Mouse (Mus musculus) cerebellum, adult (tissue): ENCODE data around the gene Bpnt1.
A peak's percentile ranks its signal among the peaks of the same experiment; 100 is the strongest.

Experiments
- ATAC-seq: cut with Nextera tagmentation; 2 replicates; pipeline ENCODE4 v1.9.2; 2017; ENCODE audit warnings: mild to moderate bottlenecking, moderate library complexity, mixed read lengths; ENCODE audit not compliant: insufficient number of reproducible peaks, low FRiP score, low TSS enrichment

Bpnt1 gene

DNA sequence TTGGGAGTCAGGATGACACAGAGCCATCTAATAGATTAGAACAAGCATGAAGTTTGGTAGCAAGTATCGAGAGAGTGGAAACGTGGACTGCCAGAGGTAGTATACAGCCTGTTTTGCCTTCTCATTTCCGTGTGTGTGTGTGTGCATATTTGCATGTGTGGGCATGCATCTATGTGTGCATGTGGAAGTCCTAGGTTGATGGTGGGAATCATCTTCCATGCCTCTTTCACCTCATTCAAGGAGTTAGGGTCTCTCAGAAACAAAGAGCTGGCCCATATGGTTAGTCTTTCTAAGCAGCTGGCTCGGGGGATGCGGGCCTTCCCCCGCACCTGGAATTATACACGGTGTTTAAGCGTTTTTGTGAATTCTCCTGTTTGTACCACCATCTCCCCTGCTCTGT is 2.1 kb upstream of the Bpnt1 start:
- no peak for ATAC-seq

- no peak for ATAC-seq
Measured at GRCm38 (mm10) chr1:185331364-185331763, 585 bp upstream of the Bpnt1 start.

DNA sequence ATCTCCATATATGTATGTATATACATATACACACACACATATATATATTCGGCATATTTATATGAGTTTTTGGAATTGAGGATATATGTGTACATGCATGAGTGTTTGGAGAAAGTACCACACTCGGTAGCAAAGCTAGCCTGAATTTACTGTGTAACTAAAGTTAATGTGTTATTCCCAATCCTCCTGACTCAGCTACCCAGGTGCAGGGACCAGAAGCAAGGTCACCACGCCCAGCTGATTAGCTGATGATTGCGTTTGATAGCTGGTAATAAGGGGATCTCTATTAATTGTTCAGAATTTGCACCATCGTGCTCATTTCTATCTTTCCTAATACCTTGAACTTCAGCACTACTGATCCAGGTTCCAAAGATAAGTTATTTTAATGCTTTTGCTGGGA is 1.7 kb downstream of the Bpnt1 start:
- no peak for ATAC-seq

DNA sequence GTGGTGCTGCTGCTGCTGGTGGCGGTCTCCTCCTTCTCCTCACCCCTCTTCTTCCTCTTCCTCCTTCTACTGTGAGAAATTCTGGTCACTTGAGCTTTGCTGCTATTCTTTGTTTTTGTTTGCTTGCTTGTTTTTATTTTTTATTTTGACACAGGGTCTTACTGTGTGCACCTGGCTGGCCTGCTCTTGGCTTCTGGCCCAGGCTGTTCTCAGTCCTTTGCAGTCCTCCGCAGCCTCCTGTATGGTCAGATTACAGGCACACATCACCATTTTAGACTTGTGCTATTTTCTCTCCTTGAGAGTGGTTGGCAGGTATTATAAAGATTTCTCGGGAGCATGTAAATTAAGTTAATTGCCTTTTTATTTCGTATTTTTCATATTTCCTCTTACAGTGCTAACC is 2.2 kb downstream of the Bpnt1 start:
- no peak for ATAC-seq

- ATAC-seq, result no peak
Measured at GRCm38 (mm10) chr1:185335231-185335765, 3.3 kb downstream of the Bpnt1 start.

DNA sequence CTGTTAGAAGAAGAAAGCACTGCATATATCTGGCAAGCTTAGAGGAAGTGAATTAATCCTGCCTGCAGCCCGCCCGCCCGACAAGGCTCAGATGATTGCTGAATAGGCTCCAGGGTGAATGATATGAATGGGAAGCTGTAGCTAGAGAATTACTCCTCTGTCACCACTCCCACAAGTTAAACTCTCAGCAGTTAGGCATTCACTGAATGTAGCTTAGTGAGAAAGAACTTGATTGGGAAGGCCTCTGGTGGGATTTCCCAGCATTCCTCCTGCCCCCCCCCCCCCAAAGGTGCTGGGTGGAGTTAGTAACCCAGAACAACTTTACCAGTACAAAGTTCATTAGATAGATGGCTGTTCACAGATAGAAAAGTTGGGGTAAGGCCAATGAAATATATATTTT is 4.6 kb downstream of the Bpnt1 start:
- no peak for ATAC-seq

DNA sequence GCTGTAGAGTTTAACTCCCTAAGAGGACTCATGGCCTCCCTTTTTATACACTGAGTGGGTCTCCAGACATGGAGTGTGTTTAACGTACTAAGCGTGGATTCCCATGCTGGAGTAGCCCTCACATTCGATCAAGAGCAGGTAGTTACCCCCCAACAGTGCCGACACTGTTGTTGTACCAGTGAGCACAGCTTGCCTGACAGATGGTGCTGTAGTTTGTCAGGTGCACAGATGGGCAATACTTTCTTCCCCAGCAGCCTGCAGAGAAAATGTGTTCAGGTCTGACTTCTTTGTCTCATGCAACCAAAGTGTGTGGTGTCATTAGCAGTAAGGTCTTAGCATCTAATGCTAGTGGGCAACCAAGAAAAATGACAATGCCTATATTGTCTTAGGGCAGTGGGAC is 10.5 kb downstream of the Bpnt1 start:
- ATAC-seq, result peak; percentile 67

- ATAC-seq, result no peak
Measured at GRCm38 (mm10) chr1:185343422-185343821, 11.5 kb downstream of the Bpnt1 start.

DNA sequence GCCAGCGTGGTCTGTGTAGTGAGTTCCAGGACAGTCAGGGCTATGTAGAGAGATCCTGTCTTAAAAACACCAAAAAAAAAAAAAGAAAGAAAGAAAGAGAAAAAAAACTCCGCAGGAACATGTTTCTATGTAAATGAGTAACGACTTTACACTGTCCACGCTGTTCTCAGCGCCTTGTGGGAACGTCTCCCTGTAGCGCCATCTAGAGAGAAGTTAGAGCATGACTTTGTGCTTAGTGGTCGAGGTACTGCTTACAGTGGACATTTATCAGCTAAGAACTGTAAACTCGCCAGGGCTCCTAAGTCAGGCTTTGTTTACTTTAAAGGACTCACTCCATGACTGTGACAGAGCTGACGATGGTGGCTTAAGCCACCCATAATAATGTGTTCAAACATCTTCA is 14.2 kb downstream of the Bpnt1 start:
- ATAC-seq, result no peak

DNA sequence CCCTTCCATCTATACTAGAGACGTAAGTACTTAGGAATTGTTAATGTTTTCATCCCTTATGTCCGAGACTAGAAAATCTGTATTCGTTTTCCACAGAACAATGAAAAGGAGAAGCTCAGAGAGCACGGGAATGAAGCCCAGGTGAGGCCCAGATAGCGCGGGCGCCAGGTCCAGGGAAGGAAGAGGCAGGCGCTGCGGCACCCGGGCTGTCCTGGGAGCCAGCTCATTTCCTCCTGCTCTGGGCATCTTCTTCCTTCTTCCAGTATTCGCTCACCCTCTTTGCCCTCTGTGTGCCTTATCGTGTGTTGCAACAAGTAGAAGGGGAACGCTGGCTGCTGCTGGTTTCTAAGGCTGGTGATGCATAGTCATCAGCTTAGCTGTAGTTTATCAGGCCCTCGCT is 17.8 kb downstream of the Bpnt1 start:
- ATAC-seq, result no peak

DNA sequence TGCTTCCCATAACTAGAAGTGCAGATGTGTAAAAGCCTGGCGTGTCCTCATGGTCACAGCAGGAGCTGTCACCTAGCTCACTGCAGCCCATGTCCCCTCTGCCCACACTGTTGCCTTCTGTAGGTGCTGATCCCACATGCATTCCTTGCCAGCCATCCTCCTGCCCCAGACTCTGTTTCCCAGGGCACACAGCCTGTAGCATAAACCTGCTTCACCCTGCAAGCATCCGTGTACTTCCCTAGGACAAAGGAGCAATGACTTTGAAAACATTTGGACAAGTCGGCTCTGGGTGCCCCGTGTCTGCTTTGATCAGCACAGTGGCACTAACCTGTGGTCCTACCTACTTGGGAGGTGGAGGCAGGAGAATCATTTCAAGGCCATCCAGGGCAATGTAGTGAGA is 18.7 kb downstream of the Bpnt1 start:
- no peak for ATAC-seq

- ATAC-seq, result no peak
Measured at GRCm38 (mm10) chr1:185352151-185352550, 20.2 kb downstream of the Bpnt1 start.

DNA sequence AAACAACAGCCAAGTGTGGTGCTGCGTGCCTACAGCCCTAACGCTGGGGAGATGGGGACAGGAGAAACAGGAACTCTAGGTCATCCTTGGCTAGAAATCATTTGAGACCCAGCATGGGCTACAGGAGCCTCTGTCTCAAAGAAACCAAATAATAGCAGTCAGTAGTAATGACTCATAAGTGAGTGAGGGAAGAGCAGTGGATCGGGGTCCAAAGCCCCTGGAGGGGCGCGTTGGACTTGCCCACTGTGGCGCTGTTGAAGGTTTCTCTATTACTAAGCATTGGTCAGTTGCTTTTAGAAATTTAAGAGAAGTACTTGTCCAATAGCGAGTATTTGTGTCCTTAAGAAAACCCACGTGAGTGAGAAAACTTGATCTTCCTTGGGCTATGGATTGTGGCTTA is 21.4 kb downstream of the Bpnt1 start:
- ATAC-seq, result no peak

- ATAC-seq, result no peak
Measured at GRCm38 (mm10) chr1:185354731-185355130, 22.8 kb downstream of the Bpnt1 start.

GRCm38 (mm10) chr1:185356246-185356645 is 24.3 kb downstream of the Bpnt1 start:
- ATAC-seq, result no peak

DNA sequence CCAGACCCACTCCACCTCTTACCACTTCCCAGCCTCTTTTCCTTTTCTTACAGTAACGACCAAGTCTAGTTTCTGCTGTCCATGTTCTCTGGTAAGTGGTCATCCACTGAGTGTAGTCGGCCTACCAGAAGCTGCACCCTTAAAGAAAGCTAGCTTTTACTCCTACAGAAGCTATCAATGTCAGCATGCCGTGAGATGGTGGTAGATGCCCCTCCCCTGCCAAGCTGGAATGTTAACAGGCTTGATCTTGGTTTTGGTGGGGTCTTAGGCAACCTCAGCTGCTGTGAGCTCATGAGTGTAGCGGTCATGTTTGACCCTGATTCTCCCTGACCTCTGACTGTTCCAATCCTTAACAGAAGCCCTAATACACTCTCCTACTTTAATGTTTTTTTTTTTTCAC is 26.3 kb downstream of the Bpnt1 start:
- no peak for ATAC-seq

- ATAC-seq, result peak; percentile 93
Measured at GRCm38 (mm10) chr1:185362677-185363520, 30.9 kb downstream of the Bpnt1 start, which contains the start of gene Eprs. TSS of gene Eprs (plus strand) at chr1:185363044.

DNA sequence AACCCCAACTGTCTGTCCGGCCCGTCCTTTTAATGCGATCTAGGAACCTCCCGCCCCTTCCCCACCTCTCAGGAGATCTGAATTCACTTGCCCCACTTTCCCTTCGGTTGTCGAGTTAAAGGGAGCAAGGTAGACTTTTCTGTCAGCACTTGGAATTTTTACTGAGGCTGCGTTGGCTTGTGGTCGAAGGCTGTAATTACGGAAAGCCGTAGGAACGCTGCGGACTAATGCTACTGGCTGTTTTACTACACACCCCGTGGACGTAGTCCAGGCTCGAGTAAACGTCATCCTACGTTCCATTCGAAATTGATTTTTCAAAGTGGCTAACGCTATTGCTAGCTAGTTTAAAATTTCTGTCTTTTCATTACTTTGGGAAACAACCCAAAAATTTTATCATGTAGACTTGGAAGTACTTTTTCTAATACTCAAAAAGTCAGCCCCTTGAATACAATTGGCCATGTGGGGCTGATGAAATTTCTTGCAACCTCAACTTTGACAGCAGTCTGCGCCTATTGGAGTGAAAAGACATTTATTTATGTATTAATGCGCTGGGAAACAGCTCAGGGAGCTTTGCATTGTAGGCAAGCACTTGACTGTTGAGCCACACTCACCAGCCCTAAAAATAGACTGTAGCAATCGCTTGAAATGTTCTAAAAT is 31.7 kb downstream of the Bpnt1 start:
- peak; percentile 11; the same call in 1 of the 2 replicates for ATAC-seq

DNA sequence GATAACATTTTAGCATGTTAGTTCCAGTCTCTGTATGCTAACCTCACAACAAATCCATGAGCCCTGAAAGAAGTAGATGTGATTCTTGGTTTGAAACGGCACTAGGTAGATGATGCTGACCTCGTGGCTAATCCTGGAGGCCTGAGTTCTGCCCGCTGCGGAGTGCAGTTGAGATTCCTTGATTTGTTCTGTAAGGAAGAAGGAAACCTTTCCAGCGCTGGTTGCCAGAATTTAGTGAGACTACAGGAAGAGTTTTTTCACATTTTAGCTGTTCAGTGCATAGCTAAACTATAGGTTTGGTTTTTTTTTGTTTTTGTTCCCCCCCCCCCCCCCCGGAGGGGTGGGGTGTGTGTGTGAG is 32.2 kb downstream of the Bpnt1 start:
- ATAC-seq, result no peak

- no peak for ATAC-seq
Measured at GRCm38 (mm10) chr1:185367383-185367782, 35.4 kb downstream of the Bpnt1 start.

DNA sequence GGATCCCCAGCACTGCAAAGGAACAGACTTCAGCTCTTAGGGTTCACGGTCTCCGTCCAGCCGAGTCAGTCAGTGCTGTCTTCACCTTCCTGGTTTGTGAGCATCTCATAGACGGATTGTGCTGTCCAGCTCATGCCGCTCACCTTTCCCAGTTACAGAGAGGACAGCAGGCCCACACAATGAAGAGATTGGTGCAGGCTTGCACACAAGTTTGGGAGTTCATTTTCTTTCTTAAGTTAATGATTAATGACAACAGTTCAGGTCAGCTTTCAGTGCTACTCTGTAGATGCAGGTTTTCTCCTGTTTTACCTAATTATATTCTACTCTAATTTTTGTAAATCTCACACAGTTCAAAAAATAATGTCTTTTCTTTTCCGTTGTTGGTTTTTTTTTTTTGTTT is 38.0 kb downstream of the Bpnt1 start:
- ATAC-seq, result no peak

DNA sequence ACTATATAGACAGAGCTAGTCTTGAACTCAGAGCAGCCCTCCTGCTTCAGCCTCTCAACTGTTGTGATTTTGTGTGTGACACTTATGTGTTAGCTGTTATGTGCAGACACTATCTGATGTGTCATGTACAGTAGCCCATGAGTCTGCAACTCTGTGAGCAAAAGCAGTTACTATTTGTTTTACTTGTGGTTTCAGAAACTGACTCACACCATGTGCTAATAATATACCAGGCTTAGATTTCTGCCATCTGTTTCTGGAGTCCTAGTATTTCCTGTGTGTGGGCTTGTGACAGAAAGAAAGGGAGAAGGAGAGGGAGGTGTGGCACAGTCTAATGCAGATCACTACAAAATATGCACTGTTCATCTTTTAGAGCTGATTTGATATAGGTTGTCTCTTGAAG is 44.4 kb downstream of the Bpnt1 start:
- no peak for ATAC-seq
